Mouse (Mus musculus): Measurements from ENCODE around the gene Ttc7b.

DNA sequence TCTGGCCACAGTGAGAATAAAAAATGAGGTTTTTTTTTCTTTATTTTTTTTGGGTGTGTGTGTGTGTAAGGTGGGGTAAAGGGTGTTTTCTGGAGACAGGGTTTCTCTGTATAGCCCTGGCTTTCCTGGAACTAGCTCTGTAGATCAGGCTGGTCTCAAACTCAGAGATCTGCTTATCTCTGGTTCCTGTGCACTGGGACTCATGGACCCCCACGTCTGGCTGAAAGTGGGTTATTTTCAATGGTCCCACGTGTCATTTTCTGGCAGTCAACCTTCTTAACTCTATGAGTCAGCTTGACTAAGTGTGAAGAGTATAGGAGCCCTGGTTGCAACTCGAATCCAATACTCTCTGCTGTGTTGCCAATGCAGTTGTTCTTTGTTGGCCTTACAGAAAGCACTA lies 127.1 kb downstream of the Ttc7b start:
- TF ChIP-seq CTCF (IDR thresholded peaks at IDR 0.05; ENCODE audit: low read depth, low read length), result no peak
- peak; percentile 52 for TF ChIP-seq TAL1 (conservative IDR thresholded peaks at IDR 0.05; ENCODE audit: low read depth, low read length)
- TF ChIP-seq GATA1 (IDR thresholded peaks at IDR 0.05; ENCODE audit: borderline replicate concordance, low read length), result no peak
- no peak for TF ChIP-seq GATA2 (IDR thresholded peaks at IDR 0.05; ENCODE audit: borderline replicate concordance, low read depth, low read length)
- no peak for TF ChIP-seq POLR2AphosphoS5 (IDR thresholded peaks at IDR 0.05; ENCODE audit: insufficient replicate concordance, low read depth, low read length)
